Mouse (Mus musculus): ENCODE results near the gene Plcg1. TPM values are rescaled to one million over a fixed set of nuclear protein-coding genes. Genes with fewer than 3 reads are reported as not detected.
A peak's percentile ranks its signal among the peaks of the same experiment; 100 is the strongest.

Plcg1 gene
- total RNA-seq, 2 experiments from 2014 or later, result 123 to 130 TPM

- no peak for DNase-seq (ENCODE audit: extremely low spot score in 1 of 2, low spot score in 2 of 2)
- intact Hi-C loops (cut with DNase I), result loop anchor here (10.0 kb wide), 1 partner anchor 120 kb away; the partner anchor contains the start of gene Lpin3
Measured at GRCm38 (mm10) chr2:160764386-160764785, 33.3 kb downstream of the Plcg1 start.

DNA sequence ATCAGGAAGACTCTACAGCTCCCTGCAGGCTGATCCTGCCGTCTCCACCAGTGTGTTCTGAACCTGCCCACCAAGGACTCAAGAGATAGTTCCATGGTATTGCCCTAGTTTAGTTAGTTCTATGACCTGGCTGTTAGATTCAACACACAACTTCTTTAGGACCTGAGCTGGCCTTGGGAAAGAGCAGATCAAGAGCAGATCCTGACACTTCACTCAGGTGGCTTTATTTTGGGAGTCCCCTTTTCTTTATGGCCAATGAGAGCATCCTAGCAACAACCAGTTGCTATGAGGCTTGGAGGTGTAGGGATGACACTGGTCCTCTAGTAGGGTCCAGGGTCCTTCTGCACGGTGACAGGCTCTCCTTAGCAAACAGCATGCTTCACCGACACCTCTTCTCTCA lies 34.0 kb downstream of the Plcg1 start:
- intact Hi-C loops (cut with DNase I), result loop anchor here (10.0 kb wide), 1 partner anchor 120 kb away; the partner anchor contains the start of gene Lpin3
- no peak for DNase-seq (ENCODE audit: extremely low spot score in 1 of 2, low spot score in 2 of 2)

DNA sequence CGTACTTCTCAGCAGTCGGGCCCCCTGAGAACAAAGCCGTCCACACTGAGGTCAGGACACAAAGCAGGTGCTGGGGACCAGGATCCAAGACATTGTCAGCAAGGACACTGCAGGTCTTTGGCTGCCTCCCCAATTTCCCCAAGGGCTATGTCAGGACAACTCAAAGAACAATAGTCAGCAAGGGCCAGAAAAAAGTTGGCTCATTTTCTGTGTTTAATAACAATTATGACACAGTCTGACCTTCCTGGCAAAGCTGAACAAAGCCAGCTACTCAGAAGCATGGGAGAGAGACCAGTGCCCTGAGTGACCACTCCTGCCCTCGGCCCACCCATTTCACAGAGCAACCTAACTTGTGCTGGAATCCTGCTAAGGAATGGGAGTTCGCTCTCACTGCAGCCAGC lies 35.3 kb downstream of the Plcg1 start:
- intact Hi-C loops (cut with DNase I), result loop anchor here (10.0 kb wide), 1 partner anchor 118 kb away; the partner anchor contains the start of gene Lpin3
- peak in 1 of 2 experiments; percentile 82 for DNase-seq (ENCODE audit: extremely low spot score in 1 of 2, low spot score in 2 of 2)

DNA sequence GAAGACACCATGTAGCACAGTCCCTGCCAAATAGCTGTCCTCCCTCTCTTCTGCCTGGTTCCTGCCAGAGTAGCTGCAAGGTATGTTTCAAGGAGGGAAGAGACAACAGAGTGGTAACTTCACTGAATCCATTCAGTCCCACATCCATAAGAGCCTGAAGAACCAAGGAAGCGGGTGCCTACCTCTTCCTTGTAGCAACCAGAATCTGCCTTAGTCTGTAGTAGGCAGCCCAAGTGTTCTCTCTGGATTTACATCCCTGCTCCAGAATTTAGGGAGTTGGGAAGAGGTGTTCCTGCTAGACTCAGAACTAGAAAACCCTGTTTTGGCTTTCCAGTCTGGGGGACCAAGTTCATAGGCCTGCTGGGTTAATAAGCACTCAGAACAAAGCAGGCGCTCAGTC lies 36.1 kb downstream of the Plcg1 start:
- no peak for DNase-seq (ENCODE audit: extremely low spot score in 1 of 2, low spot score in 2 of 2)
- intact Hi-C loops (cut with DNase I), result loop anchor here (10.0 kb wide), 1 partner anchor 118 kb away; the partner anchor contains the start of gene Lpin3

DNA sequence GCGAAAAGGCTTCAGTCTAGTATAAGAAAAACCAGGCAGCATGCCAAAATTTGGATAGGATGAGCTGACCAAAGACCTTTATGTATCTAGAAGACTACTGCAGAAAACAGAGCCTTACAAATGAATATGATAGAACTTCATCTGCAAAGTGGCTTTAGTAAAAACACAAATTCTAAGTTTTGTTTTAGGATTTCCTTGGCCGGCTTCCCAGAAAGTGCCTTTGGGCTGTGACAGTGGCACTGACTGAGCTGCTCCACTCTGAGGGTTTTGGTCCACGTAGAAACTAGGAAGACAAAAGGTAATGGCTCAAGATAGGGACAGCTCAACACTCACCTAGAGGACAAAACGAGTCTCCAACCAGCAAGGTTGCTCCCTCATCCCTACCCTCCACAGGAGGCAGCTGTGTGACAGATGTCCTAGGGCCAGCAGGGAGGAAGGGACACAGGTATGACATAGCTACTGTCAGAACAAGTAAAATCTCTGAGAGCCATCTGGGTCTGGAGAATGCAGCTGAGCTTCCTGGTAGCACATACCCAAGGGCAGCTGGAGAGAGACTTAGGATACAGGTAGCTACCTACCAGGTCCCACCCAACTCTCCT lies 37.1 kb downstream of the Plcg1 start:
- DNase-seq (ENCODE audit: extremely low spot score in 1 of 2, low spot score in 2 of 2), result no peak
- intact Hi-C loops (cut with DNase I), result loop anchor here (10.0 kb wide), 1 partner anchor 117 kb away; the partner anchor contains the start of gene Lpin3

- no peak for DNase-seq (ENCODE audit: extremely low spot score in 1 of 2, low spot score in 2 of 2)
- intact Hi-C loops (cut with DNase I), result loop anchor here (10.0 kb wide), 1 partner anchor 116 kb away; the partner anchor contains the start of gene Lpin3
Measured at GRCm38 (mm10) chr2:160768997-160769396, 37.9 kb downstream of the Plcg1 start.

GRCm38 (mm10) chr2:160770409-160770808 lies 39.3 kb downstream of the Plcg1 start:
- DNase-seq (ENCODE audit: extremely low spot score in 1 of 2, low spot score in 2 of 2), result no peak
- intact Hi-C loops (cut with DNase I), result no loop called here

- DNase-seq (ENCODE audit: extremely low spot score in 1 of 2, low spot score in 2 of 2), result no peak
- intact Hi-C loops (cut with DNase I), result no loop called here
Measured at GRCm38 (mm10) chr2:160770871-160771270, 39.8 kb downstream of the Plcg1 start.

- DNase-seq (ENCODE audit: extremely low spot score in 1 of 2, low spot score in 2 of 2), result no peak
- intact Hi-C loops (cut with DNase I), result no loop called here
Measured at GRCm38 (mm10) chr2:160771325-160772276, 40.5 kb downstream of the Plcg1 start.

DNA sequence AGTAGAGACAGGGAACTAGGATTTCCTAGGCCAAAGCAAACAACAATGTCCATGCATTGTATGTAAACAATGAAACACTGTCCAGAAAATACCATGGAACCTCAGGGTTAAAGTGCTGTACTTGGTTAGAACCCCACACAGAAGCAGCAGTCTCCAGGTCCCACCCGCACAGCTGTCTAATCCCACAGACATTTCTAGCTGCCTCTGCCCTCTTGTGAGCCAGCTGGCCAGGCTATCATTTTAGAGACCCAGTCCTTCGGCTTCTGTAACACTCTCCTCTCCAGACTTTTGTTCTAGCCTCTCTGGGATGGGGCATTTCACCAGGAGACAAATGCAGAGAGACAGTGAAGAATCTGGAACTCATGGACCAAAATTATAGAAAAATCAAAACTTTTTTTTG lies 46.9 kb downstream of the Plcg1 start:
- intact Hi-C loops (cut with DNase I), result no loop called here
- DNase-seq (ENCODE audit: extremely low spot score in 1 of 2, low spot score in 2 of 2), result no peak

GRCm38 (mm10) chr2:160780154-160780833 lies 49.2 kb downstream of the Plcg1 start:
- intact Hi-C loops (cut with DNase I), result no loop called here

DNA sequence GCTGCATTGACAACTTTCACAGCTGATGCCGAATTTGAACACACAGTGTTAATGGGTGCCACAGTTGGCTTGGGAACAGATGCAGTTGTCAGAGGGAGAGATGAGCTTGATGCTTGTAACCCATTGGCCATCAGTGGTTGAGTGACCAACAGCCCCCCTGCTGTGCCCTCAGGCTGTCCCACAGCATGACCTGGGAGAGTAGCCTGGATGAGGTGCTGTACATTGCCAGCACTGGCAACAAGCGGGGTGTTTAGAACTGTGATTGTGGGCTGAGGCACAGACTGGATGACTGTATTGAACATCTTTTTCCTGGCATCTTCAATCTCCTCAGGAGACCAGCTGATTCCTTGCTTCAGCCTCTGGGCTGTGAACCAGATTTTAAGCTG lies 49.7 kb downstream of the Plcg1 start:
- intact Hi-C loops (cut with DNase I), result no loop called here
- no peak for DNase-seq (ENCODE audit: extremely low spot score in 1 of 2, low spot score in 2 of 2)

More at GRCm38 (mm10) chr2:160780154-160780833, 49.2 kb downstream of the Plcg1 start:
- DNase-seq (ENCODE audit: extremely low spot score in 1 of 2, low spot score in 2 of 2), result no peak

GRCm38 (mm10) chr2:160786333-160786732 lies 55.2 kb downstream of the Plcg1 start:
- peak in 1 of 2 experiments; percentile 61 for DNase-seq (ENCODE audit: extremely low spot score in 1 of 2, low spot score in 2 of 2)
- intact Hi-C loops (cut with DNase I), result loop anchor here (5.0 kb wide), 1 partner anchor 86 kb away; the partner anchor contains the start of gene Zhx3

GRCm38 (mm10) chr2:160789046-160789445 lies 57.9 kb downstream of the Plcg1 start:
- intact Hi-C loops (cut with DNase I), result loop anchor here (5.0 kb wide), 1 partner anchor 83 kb away; the partner anchor contains the start of gene Zhx3

GRCm38 (mm10) chr2:160789741-160790140 lies 58.6 kb downstream of the Plcg1 start:
- intact Hi-C loops (cut with DNase I), result loop anchor here (5.0 kb wide), 1 partner anchor 83 kb away; the partner anchor contains the start of gene Zhx3

More at GRCm38 (mm10) chr2:160789046-160789445, 57.9 kb downstream of the Plcg1 start:
- no peak for DNase-seq (ENCODE audit: extremely low spot score in 1 of 2, low spot score in 2 of 2)

GRCm38 (mm10) chr2:160793117-160793516 lies 62.0 kb downstream of the Plcg1 start:
- intact Hi-C loops (cut with DNase I), result no loop called here
- no peak for DNase-seq (ENCODE audit: extremely low spot score in 1 of 2, low spot score in 2 of 2)

More at GRCm38 (mm10) chr2:160789741-160790140, 58.6 kb downstream of the Plcg1 start:
- DNase-seq (ENCODE audit: extremely low spot score in 1 of 2, low spot score in 2 of 2), result no peak

GRCm38 (mm10) chr2:160796973-160797372 lies 65.9 kb downstream of the Plcg1 start:
- intact Hi-C loops (cut with DNase I), result no loop called here
- DNase-seq (ENCODE audit: extremely low spot score in 1 of 2, low spot score in 2 of 2), result peak; percentile 58 to 80

DNA sequence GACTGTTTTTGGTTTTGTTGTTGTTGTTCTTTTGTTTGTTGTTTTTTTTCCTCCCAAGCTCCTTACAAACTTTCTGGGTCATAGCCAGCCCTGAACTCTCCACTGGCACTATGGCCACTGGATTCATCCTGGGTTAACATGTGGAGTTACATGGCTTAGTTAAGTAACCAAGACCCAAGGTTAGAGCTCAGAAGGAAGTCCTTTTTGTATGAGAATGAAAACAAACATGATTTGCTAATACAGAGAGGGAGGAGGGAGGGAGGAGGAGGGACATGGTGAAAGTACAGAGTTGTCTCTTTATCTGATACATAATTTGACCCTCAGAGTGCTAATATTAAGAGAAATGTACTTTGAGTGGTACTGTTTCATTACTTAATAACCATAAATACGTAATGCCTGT lies 67.1 kb downstream of the Plcg1 start:
- no peak for DNase-seq (ENCODE audit: extremely low spot score in 1 of 2, low spot score in 2 of 2)
- intact Hi-C loops (cut with DNase I), result no loop called here

DNA sequence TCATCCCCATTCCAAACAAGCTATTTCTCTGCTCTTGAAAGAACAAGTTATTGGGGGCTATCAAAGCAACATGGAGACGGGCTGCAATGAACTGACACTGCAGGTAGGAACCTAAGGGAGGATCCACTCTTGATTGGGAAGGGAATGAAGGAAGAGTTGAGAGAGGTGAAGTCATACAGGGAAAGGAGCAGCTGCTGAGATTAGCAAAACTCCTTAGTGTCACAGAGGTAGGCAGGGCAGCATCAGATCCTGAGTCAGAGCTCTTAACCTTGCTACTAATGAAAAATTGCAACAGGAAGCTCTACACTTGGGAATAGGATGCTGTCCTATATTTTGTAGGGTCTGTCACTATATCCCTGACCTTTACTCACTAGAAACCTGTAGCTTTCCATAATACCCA lies 69.9 kb downstream of the Plcg1 start:
- DNase-seq (ENCODE audit: extremely low spot score in 1 of 2, low spot score in 2 of 2), result no peak
- intact Hi-C loops (cut with DNase I), result no loop called here

All from left cerebral cortex, postnatal 10 days (tissue).